Mouse (Mus musculus) monocyte, adult 5-6 weeks (primary cell): Measurements from ENCODE around the gene Rcc2. TPM values are rescaled to one million over a fixed set of nuclear protein-coding genes. Genes with fewer than 3 reads are reported as not detected.
A peak's percentile ranks its signal among the peaks of the same experiment; 100 is the strongest.

Experiments used
- ATAC-seq: fragments of 153-309, 156-312 bp; replicated peaks from 2 replicates; pipeline ENCODE4 v1.8.0; 2017; ENCODE audit warnings: mild to moderate bottlenecking; ENCODE audit not compliant: low TSS enrichment, insufficient number of reproducible peaks, severe bottlenecking, poor library complexity, low FRiP score
- total RNA-seq: library from RNA; stranded (forward); fragments of 200-1000, 200-491, 200-594 nt; gene quantifications from 3 replicates; pipeline ENCODE4 v1.2.3, GENCODE M21; 2017

The Rcc2 gene
- 37.9 to 43.0 TPM (median 38.5 TPM) in 3 replicates for total RNA-seq

- no peak for ATAC-seq
Observed at GRCm38 (mm10) chr4:140700269-140701018, at the start of gene Rcc2. Gene Rcc2 (plus strand): TSS chr4:140700541.

DNA sequence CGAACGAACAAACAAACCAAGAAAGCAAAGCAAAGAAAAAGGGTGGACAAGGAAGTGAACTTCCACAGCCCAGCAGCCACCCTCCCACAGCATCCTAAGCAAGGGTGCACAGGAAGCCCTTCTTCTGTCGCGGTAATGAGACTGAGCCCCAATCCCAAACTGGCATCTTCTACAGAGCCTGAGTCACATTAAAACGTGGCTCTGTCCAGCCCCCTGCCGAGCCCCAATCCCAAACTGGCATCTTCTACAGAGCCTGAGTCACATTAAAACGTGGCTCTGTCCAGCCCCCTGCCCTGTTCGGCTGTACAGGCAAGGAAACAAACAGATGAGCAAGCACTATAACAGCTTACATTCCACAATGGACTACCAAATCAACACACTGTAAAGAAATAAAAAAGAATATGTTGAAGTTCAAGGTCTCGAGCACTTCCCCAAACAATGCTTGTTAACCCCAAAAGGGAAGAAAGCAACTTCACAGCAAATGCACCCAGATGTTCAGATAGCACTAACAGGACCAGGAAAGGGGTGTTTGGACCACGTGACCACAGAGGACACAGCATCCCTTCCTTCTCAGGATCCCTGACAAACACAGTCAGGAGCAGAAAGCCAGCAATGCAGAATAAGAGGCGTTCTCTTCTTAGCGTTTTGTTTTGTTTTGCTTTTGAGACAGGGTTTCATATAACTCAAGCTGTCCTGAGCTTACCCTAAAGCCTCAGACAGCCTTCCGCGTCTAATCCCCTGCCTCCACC lies 46.3 kb upstream of the Rcc2 start:
- no peak for ATAC-seq

DNA sequence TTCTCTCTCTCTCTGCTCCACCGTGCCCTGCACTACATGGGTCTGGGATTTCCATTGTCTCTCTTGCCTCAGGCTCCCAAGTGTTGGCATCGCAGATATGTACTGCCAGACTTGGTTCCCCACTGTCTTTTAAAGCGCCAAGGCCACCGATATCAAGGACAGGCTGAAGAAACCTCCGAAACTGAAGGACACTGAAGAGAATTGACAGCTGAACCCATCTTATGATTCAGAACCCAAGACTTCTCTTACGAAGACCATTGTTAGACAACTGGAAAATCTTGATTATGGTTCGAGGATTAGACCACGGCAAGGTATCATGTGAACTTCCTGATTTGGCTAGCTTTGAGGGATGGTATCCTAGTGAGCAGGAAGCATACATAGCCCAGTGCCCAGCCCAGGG lies 45.5 kb upstream of the Rcc2 start:
- no peak for ATAC-seq

- no peak for ATAC-seq
Observed at GRCm38 (mm10) chr4:140656529-140656928, 43.8 kb upstream of the Rcc2 start.

GRCm38 (mm10) chr4:140657681-140658575 lies 42.4 kb upstream of the Rcc2 start:
- ATAC-seq: no peak

DNA sequence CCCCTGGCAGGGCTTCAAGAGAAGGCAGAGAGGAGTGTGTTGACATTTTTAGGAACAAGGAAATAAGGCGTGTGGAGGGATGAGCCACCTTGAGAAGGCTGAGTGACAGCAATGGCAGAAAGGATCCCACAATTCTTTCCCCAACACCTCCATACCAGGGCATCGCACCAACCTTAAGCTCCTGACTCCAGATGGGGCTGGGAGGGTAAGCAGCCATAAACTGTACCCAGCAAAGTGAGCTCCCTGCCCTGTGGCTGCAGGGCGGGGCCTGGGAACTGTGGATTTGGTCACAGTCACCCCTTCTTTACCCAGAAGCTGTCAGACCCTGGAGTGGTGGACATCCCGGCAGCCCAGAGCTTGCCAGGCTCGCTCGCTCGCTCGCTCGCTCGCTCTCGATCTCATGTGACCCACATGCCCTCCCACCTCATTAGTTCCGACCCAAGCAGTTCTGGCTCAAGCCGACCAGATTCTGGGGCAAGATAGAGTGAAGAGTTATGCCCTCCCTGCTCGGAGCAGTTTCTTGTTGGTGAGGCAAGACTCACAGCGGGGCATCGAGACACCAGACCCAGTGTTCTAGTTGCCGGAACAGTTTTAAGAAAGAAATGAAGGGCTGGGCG lies 38.8 kb upstream of the Rcc2 start:
- ATAC-seq: no peak

GRCm38 (mm10) chr4:140662453-140662852 lies 37.9 kb upstream of the Rcc2 start:
- no peak for ATAC-seq

GRCm38 (mm10) chr4:140662882-140663585 lies 37.3 kb upstream of the Rcc2 start:
- no peak for ATAC-seq

DNA sequence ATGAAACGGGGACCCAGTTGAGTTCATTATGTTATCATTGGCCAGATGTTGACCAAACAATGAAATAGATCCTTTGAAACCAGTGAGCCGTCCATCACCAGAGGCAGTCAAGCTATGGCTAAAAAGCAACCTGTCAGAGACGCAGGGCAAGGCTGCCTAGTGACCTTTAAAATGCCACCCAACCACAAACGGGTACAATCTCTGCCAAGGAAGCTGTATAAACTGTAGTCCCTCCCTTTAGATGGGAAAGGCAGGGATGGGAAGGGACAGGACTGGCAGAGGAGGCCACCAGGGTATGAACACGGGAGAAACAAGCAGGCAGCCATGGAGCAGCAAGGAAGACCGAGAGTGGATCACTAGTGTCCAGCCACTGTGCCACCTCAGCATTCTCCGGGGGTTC lies 35.3 kb upstream of the Rcc2 start:
- no peak for ATAC-seq

- no peak for ATAC-seq
Observed at GRCm38 (mm10) chr4:140665760-140666159, 34.6 kb upstream of the Rcc2 start, which contains the start of gene Arhgef10l. Gene Arhgef10l (minus strand): TSS chr4:140666012.

- ATAC-seq: no peak
Observed at GRCm38 (mm10) chr4:140667802-140668201, 32.5 kb upstream of the Rcc2 start.

GRCm38 (mm10) chr4:140673527-140674264 lies 26.6 kb upstream of the Rcc2 start:
- ATAC-seq: no peak

GRCm38 (mm10) chr4:140674345-140674926 lies 25.9 kb upstream of the Rcc2 start:
- ATAC-seq: peak; percentile 88

GRCm38 (mm10) chr4:140679038-140679437 lies 21.3 kb upstream of the Rcc2 start:
- ATAC-seq: no peak

- ATAC-seq: peak; percentile 69
Observed at GRCm38 (mm10) chr4:140679723-140680380, 20.5 kb upstream of the Rcc2 start.

DNA sequence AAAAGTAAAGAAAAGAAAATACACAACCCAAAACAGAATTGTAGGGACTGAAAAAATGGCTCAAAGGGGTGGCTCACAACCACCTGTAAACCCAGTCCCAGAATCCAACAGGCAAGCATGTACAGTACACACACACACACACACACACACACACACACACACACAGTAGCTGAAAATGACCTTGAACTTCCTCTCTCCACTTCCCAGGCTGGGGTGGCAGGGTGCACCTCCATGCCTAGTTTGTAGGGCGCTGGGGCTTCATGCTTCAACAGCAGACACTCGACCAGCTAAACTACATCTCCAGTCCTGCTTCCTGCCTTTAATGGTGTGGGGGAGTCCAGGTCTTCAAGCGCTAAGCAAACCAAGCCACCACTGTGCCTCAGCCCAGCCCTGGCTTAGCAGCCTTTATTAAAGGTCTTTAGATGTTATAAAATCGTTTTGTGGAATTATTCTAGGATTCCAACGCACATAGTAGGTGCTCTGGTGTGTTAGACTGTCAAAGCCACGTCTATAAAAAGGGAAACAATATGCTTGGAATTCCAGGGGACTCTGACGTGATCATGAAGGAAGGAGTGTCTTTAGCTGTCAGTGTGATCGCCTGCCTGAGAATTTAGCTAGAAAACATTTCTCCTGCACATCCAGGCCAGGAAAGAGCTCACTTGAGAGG lies 19.5 kb upstream of the Rcc2 start:
- no peak for ATAC-seq
